In genomic region chr11:49631154-49631553, GRCm38 (mm10) we compare ENCODE assay signal across 12 mouse cellular contexts. TPM values are rescaled to one million over a fixed set of nuclear protein-coding genes. Genes with fewer than 3 reads are reported as not detected.
DNase-seq lines count a peak whose midpoint lies in the region; ATAC-seq and TF ChIP-seq lines count a peak whose summit lies in the region.
"Had no signal": no experiment of that assay in that cellular context is flagged by ENCODE, and none has a peak within 500 bp of the region (broad histone marks: within the 10 kb centered on the region; RNA-seq: fewer than 3 reads in every experiment).

No protein-coding gene starts in this region.

- H3K9me3 ChIP-seq in midbrain, postnatal 0 days (ENCODE audit: low read length): no peaks in the 10 kb centered on the region
- H3K9me3 ChIP-seq in midbrain, embryonic 13.5 days: no peaks in the 10 kb centered on the region
- H3K9me3 ChIP-seq: embryonic facial prominence, embryonic 13.5 days; hindbrain, embryonic 15.5 days had no signal

- H3K4me2 ChIP-seq in midbrain, postnatal 0 days (ENCODE audit: low read depth, low read length, poor library complexity, severe bottlenecking): no peak overlapping the region
- no peak overlapping the region for H3K4me2 ChIP-seq in midbrain, embryonic 13.5 days (replicated peaks)
- H3K4me2 ChIP-seq: embryonic facial prominence, embryonic 13.5 days; hindbrain, embryonic 15.5 days had no signal

- H3K36me3 ChIP-seq in midbrain, postnatal 0 days (ENCODE audit: insufficient read depth, low read length): no peaks in the 10 kb centered on the region
- H3K36me3 ChIP-seq in midbrain, embryonic 13.5 days: no peaks in the 10 kb centered on the region
- H3K36me3 ChIP-seq: embryonic facial prominence, embryonic 13.5 days; hindbrain, embryonic 15.5 days had no signal

- no peak for TF ChIP-seq POLR2A in brain, embryonic 14.5 days (IDR thresholded peaks at IDR 0.05; ENCODE audit: borderline replicate concordance, extremely low read depth, insufficient read depth, insufficient read length, poor library complexity, severe bottlenecking)

- no peak for DNase-seq in gastrocnemius, adult 2 months
- no peak for DNase-seq in gastrocnemius, adult 18-20 months (ENCODE audit: low spot score)
- no peak for DNase-seq in midbrain, postnatal 0 days (ENCODE audit: low spot score)
- DNase-seq in brain, embryonic 14.5 days (ENCODE audit: low read depth): no peak
- DNase-seq in naive thymus-derived CD4-positive, alpha-beta T cell, adult 2 months (ENCODE audit: low read depth): peak; percentile 37
- DNase-seq in gastrocnemius, postnatal 4 days (ENCODE audit: low spot score in 2 of 2): no peak

- 0 out of 2 replicates have a peak, but pooled peaks cover 4% of the 10 kb centered on the region for H3K4me1 ChIP-seq in midbrain, postnatal 0 days (ENCODE audit: insufficient read depth, low read length)
- H3K4me1 ChIP-seq in midbrain, embryonic 13.5 days (replicated peaks): peaks cover 7% of the 10 kb centered on the region; the same call in 1 of the 2 replicates

- H3K27me3 ChIP-seq in midbrain, postnatal 0 days (ENCODE audit: insufficient read depth, low read length): peaks cover 22% of the 10 kb centered on the region; the same call in 1 of the 2 replicates
- peaks cover 45% of the 10 kb centered on the region for H3K27me3 ChIP-seq in midbrain, embryonic 13.5 days

- TF ChIP-seq CTCF in gastrocnemius, adult 2 months (IDR thresholded peaks at IDR 0.05): peak; percentile 62
- TF ChIP-seq CTCF in midbrain, postnatal 0 days (IDR thresholded peaks at IDR 0.05): peak; percentile 47
- TF ChIP-seq CTCF in brain, embryonic 14.5 days (IDR thresholded peaks at IDR 0.05; ENCODE audit: borderline replicate concordance, extremely low read depth, insufficient read depth, insufficient read length): peak; percentile 34; the same call in 1 of the 2 replicates

- H3K27ac ChIP-seq in gastrocnemius, adult 2 months: no peak overlapping the region
- no peak overlapping the region for H3K27ac ChIP-seq in midbrain, postnatal 0 days (ENCODE audit: low read depth, low read length)
- H3K27ac ChIP-seq in midbrain, embryonic 13.5 days: no peak overlapping the region
- H3K27ac ChIP-seq: embryonic facial prominence, embryonic 13.5 days; hindbrain, embryonic 15.5 days had no signal

- intact Hi-C loops in gastrocnemius, adult 2 months (cut with DNase I): no loop called here

- H3K4me3 ChIP-seq in gastrocnemius, adult 2 months: no peak overlapping the region
- no peak overlapping the region for H3K4me3 ChIP-seq in midbrain, postnatal 0 days (ENCODE audit: low read depth, low read length)
- no peak overlapping the region for H3K4me3 ChIP-seq in midbrain, embryonic 13.5 days (replicated peaks)
- H3K4me3 ChIP-seq: embryonic facial prominence, embryonic 13.5 days; hindbrain, embryonic 15.5 days had no signal

- 45% methylated on average over 3 of the region's 3 CpGs for WGBS in midbrain, postnatal 0 days
- 39% methylated on average over 3 of the region's 3 CpGs for WGBS in midbrain, embryonic 13.5 days

- H3K9ac ChIP-seq in midbrain, postnatal 0 days (replicated peaks; ENCODE audit: low read length, poor library complexity, severe bottlenecking): no peak overlapping the region
- H3K9ac ChIP-seq in midbrain, embryonic 13.5 days (replicated peaks): no peak overlapping the region
- H3K9ac ChIP-seq: embryonic facial prominence, embryonic 13.5 days; hindbrain, embryonic 15.5 days had no signal

- no peak for ATAC-seq in midbrain, postnatal 0 days (ENCODE audit: low FRiP score)
- ATAC-seq in midbrain, embryonic 13.5 days: no peak
- ATAC-seq in megakaryocyte, adult 5-6 weeks (ENCODE audit: poor library complexity, severe bottlenecking): no peak

RNA-seq across cellular contexts. Expression of gene Flt4, which starts 22.1 kb away (rescaled TPM):
- total RNA-seq in gastrocnemius, adult 2 months (2021): 1 to 10 TPM; 2.8 to 4.3 TPM
- 1 to 10 TPM; 2.3 to 3.9 TPM for total RNA-seq in gastrocnemius, adult 18-20 months (2021)
- 2.6 and 2.8 TPM in 2 replicates for total RNA-seq in midbrain, postnatal 0 days (2014; rRNA removed)
- 1.3 and 1.4 TPM in 2 replicates for polyA plus RNA-seq in midbrain, postnatal 0 days (2015; fragmentation: Nextera tagmentation; extraction: Ambion mirVana)
- 1.2 and 1.8 TPM in 2 replicates for polyA plus RNA-seq in midbrain, embryonic 13.5 days (2015; fragmentation: Nextera tagmentation; extraction: Ambion mirVana)
- 2.3 and 3.7 TPM in 2 replicates for polyA plus RNA-seq in brain, embryonic 14.5 days (2012; rRNA removed)
- total RNA-seq in gastrocnemius, postnatal 4 days (2021): 1 to 10 TPM; 7.3 to 7.5 TPM
- total RNA-seq in megakaryocyte, adult 5-6 weeks (2015): 0.09 TPM in 1 of 2 replicates, not detected in the other
- not detected in 2 replicates for total RNA-seq in megakaryocyte, adult 5-6 weeks (2017)

RNA-seq across cellular contexts. Expression of gene Scgb3a1, which starts 32.3 kb away (rescaled TPM):
- not detected for total RNA-seq in gastrocnemius, adult 2 months (2021)
- not detected for total RNA-seq in gastrocnemius, adult 18-20 months (2021)
- not detected in 2 replicates for total RNA-seq in midbrain, postnatal 0 days (2014; rRNA removed)
- polyA plus RNA-seq in midbrain, postnatal 0 days (2015; fragmentation: Nextera tagmentation; extraction: Ambion mirVana): 0.59 TPM in 1 of 2 replicates, not detected in the other
- not detected in 2 replicates for polyA plus RNA-seq in midbrain, embryonic 13.5 days (2015; fragmentation: Nextera tagmentation; extraction: Ambion mirVana)
- polyA plus RNA-seq in brain, embryonic 14.5 days (2012; rRNA removed): not detected in 2 replicates
- total RNA-seq in gastrocnemius, postnatal 4 days (2021): under 1 TPM in 1 of 2 experiments, not detected in 1; 0.62 TPM
- not detected in 2 replicates for total RNA-seq in megakaryocyte, adult 5-6 weeks (2015)
- not detected in 2 replicates for total RNA-seq in megakaryocyte, adult 5-6 weeks (2017)
- total RNA-seq: gastrocnemius, adult 8-10 months; left cerebral cortex, postnatal 14 days had no signal
- polyA plus RNA-seq: embryonic facial prominence, embryonic 13.5 days had no signal
